Mouse (Mus musculus) WW6 (cell line): Measurements from ENCODE around the gene Slc3a2.
A peak's percentile ranks its signal among the peaks of the same experiment; 100 is the strongest.

Experiments
- DNase-seq: peaks from one replicate; pipeline ENCODE4 v3.0.0-alpha.2; 2013; ENCODE audit warnings: low read depth, low spot score

The Slc3a2 gene

GRCm38 (mm10) chr19:8662337-8662736 is 60.8 kb downstream of the Slc3a2 start:
- peak; percentile 48 for DNase-seq

GRCm38 (mm10) chr19:8661821-8662307 is 61.3 kb downstream of the Slc3a2 start:
- no peak for DNase-seq
